Mouse (Mus musculus) right cerebral cortex, postnatal 14 days (tissue): ENCODE measurements around the gene Tgm5.
"Not testable (repeated sequence)": the region's sequence is repeated elsewhere in the genome, so short reads cannot be mapped to it uniquely, and the experiment has no call there.

Source experiments
- DNase-seq: peaks from one replicate; pipeline ENCODE4 v3.0.0; 2022

Gene Tgm5

DNA sequence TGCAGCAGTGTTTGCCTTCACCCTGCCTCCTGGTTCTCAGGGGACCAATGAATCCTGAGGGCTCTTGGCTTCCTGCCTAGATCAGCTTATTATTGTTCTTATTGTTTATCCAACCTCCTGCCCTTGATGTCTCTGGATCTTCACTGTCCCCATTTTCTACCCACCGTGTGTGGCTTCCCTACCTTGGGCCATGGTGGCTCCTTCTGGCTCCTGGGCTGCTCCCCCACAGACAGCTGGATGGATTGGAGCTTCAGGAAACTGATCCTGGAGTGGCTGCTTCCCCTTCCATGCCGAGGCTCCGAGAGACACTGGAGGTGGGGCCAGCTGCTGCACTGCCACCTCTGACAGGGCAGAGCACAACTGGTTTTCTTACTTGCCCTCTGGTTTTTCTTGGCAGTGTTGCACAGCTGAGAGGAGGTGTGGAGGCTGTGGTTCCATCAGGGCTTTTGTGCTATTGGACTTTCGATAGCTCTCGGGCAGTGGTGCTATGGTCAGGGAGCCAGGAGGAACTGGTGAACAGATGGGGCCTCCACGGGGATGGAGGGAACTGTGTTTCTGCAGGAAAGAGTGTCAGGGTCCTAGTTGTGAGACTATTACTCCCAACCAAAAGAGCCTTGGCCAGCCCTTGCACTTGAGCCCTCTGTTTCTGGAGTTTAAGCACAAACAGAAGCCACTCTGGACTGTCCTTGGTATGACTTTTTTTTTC lies at the start of gene Tgm5:
Gene Tgm5 (minus strand): TSS at position 362 of the 706 bp plus-strand sequence.
- no peak for DNase-seq

- DNase-seq: no peak
These were observed 47.2 kb upstream of the Tgm5 start for GRCm38 (mm10) chr2:121132822-121133221.

DNA sequence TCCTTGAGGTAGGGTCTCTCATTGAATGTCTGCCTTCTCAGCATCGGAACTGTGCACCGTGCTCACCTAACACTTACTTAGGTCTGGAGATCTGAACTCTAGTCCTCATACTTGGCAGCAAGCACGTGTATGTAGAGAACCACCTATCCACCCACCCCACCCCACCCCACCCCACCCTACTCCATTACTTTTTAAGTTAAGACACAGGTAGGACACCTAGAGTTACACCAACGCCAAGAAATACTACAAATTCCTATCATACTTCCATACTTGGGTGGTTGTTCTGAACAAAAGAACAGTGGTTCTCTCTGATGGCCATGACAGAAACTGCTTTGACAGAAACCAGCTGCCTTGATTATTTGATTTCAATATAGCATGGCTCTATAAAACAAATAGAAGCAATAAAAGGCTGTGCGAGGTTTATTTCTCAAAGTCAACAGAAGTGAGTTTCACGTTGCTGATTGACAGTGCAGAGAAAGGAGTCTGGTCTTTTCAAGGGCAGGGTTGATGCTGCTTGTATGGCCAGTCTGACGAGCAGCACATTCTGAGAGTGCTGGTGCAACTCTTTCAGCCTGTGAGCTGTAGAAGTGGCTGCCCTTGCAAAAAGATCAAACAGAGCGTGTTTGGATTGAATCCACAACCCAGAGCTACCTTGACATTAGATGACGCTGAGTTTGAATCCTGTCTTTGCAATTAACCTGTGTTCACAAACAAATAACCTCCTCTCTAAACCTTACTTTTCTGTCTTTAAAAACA lies 43.4 kb upstream of the Tgm5 start:
- no peak for DNase-seq

DNA sequence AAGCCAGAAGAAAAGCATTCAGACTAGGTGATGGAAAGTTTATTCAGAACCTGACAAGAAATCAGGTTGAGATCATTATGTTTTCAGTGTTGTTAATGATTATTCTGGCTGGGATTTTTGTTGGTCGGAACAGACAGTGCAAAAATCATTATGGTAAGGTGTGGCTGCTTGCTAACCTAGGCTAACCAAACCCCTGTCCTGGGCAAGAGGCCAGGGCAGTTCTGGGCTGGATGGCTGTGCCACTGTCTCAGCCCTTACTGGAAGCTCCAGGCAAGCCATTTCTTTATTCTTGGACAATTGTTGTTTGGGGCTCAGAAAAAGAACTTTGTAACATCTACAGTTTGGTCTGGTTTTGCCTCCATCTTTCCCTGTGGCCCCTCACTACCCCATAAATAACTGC lies 41.9 kb upstream of the Tgm5 start:
- no peak for DNase-seq

DNA sequence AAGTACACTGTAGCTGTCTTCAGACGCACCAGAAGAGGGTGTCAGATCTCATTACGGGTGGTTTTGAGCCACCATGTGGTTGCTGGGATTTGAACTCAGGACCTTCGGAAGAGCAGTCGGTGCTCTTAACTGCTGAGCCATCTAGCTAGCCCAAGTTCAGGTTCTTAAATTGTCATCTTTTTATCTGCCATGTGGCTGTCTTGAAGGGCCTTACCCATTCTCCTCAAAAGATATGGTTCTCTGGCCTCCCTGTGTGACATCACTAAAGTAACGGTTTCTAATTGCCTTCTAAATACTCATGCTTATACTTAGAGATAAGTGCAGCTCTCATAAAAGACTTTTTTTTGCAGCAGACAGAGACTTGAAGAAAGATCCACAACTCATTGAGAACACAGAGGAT lies 40.7 kb upstream of the Tgm5 start:
- not testable (repeated sequence) for DNase-seq

GRCm38 (mm10) chr2:121119260-121119659 lies 33.6 kb upstream of the Tgm5 start:
- DNase-seq: no peak

DNA sequence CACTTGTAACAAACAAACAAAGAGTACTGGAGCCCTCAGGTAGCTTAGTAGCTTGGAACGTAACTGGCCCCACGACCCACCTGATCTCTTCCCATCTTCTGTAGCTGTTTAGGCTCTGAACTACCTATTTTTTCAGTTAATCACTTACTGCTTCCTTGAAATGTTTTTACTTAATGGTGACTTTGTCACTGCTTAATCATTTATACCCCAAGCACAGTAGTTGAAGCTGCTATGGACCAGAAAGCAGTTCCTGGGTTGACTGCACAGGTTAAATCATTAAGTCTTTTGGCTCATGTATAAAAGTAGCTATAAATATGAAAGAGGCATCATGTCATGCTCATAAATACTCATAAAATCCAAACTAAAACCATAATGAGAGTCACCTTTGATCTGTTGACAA lies 29.8 kb upstream of the Tgm5 start:
- no peak for DNase-seq

- DNase-seq: no peak
These were observed 24.1 kb upstream of the Tgm5 start, which contains the start of gene Tgm7 for GRCm38 (mm10) chr2:121109695-121110094. TSS of gene Tgm7 (minus strand) at chr2:121109795.

DNA sequence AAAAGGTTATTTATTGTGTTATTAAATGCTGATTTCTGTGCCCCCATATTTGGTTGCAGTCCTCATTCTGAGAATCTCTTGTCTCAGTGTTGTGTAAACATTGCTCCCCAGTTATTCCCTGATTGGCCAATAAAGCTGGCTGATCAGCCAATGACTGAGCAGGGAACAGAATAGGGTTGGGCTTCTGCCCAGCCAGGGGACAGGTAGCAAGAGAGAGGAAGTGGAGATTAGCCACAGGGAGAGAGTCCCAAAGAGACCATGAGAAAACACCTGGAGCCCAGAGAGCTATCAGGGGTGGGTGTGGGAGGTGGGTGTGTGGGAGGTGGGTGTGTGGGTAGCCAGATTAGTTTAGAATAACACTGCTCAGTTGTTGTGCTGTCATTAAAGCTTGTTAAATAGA lies 20.3 kb upstream of the Tgm5 start:
- DNase-seq: no peak

DNA sequence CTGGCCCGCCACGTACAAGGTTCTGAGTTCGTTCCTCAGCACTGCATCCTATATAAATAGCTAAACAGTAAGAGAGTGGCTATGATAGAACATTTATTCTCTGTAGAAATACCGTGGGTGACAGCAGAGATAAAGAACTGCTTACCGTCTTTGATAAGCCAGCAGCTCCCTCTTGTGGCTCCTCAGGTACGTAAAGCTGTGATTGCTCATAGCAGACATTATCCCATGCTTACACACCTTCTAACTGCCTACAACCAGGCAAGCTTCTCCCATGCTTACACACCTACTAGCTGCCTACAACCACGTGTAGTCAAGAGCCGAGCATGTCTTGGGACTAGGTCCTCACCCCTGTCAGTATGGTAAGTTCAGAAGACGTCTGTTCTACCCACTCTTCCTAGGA lies 16.4 kb upstream of the Tgm5 start:
- peak; percentile 79 for DNase-seq

GRCm38 (mm10) chr2:121089751-121090150 lies 4.1 kb upstream of the Tgm5 start:
- DNase-seq: no peak

DNA sequence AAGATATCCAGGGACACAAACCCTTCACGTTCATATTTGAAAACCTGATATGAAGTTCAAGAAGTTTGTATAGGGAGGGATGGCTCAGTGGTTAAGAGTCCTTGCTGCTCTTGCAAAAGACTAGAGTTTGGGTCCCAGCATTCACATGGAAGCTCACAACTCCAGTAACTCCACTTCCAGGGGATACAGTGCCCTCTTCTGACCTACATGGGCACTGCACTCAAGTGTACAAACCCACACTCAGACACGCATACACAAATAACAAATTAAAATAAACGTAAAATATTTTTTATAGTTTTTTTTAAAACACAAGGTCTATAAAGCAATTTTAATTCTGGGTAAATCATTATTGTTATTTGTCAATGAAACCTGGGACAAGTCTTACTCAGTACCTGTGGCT lies 2.9 kb upstream of the Tgm5 start:
- no peak for DNase-seq

GRCm38 (mm10) chr2:121082626-121083025 lies 3.0 kb downstream of the Tgm5 start:
- no peak for DNase-seq

DNA sequence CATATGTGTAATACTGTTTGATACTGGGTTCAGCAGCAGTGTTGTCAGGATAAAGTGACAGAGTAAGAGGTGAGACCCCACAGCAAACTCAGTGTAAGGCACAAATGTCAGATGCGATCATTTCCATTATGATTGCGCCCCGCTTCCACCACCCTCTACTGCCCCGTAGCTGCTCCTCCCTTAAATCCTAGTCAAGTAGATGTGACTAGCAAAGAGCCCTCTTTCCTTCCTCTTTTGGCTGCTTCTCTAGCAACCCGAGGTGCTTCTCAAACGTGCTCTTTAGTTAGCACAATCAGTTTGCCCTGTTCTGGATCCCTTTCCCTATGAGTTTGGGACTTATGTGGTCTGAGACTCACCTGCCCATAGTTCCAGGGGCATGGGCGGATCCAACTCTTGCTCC lies 10.9 kb downstream of the Tgm5 start:
- no peak for DNase-seq

- DNase-seq: no peak
These were observed 13.8 kb downstream of the Tgm5 start for GRCm38 (mm10) chr2:121071871-121072270.

DNA sequence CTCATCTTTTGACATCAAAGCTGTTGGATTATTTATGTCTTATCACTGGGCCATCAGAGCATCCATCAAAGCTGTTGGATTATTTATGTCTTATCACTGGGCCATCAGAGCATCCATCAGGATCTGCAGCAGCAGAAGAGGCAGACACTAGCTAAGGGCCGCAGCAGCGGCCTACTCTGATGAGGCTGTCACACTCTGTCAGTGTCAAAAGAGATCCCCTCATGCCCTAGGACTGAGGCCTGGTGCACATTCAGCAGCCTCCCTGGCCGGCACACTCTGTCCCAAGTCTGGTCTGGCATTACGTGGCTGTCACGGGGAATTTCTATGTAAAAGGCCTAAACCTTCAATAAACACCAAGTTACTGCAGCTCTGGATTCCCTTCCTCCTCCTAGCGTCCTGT lies 16.1 kb downstream of the Tgm5 start:
- DNase-seq: no peak

DNA sequence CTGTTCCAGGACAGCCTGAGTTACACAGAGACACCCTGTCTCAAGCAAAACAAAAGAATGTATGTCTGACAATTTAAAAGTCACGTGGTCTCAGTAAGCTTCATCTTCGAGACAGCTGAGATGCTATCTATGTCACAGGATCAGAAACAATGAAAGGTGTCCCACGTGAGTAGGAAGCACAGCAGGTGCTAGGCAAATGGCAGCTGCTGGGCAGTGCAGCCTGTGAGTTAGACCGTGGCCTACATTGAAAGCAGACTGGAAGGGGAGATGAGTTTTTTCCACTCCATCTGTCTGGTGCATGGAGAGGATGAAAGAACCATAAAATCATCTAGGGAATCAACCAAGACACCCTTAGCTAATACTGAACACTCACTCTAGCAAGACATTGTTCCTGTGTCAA lies 18.5 kb downstream of the Tgm5 start:
- DNase-seq: no peak

DNA sequence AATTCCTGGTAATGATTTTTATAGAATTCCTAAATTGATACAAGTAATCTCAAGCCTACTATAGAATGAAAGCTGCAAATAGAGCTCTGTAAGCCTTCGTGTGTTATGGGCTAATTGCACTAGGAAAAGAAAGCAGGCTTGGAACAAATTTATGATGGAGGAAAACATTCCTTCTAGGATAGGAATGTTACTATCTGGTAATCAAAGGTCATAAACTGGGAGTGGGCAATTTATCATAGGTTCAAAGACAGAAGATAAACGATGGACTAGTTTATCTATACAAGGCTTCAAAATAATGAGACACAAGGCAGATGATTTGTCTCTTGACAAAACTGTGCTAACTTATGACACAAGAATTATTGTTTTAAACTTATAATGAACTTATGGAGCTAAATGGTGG lies 24.3 kb downstream of the Tgm5 start:
- no peak for DNase-seq

DNA sequence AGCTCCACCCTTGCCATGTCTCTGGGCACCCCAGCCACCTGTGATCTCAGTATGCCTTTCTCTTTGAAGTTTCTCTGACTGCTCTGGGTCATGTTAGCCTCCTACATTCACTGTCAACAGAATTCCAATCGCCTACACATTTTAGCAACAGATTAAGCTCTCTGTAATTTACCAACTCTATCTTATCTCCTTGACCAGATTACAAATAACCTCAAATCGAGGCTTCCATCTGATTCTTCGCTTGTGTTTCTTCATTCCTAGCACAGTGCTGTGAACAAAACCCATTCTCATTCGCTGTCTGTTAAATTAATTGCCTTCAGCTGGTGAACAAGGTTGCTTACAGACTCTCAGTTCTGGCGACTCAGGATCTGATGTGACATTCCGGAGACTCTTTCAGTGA lies 27.6 kb downstream of the Tgm5 start:
- no peak for DNase-seq

DNA sequence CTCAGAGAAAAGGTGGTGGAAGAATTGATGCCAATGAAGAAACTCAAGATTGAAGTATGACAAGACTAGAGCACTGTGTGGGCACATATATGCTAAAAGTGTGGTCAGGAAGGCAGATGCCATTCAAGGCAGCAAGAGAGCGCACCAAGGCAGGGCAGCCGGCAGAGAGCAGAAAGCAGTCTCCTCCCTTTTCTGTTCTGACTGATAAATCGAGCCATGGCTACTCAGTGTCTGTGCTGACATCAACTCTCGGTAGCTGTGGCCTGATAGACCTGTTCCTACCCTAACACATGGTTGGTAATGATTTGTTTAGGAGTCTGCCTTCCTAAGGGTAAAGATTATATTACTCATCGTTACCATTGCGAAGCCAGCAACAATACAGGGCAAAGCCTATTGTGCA lies 29.7 kb downstream of the Tgm5 start:
- no peak for DNase-seq

GRCm38 (mm10) chr2:121054060-121054459 lies 31.6 kb downstream of the Tgm5 start:
- DNase-seq: no peak

- DNase-seq: no peak
These were observed 33.5 kb downstream of the Tgm5 start for GRCm38 (mm10) chr2:121052176-121052575.

DNA sequence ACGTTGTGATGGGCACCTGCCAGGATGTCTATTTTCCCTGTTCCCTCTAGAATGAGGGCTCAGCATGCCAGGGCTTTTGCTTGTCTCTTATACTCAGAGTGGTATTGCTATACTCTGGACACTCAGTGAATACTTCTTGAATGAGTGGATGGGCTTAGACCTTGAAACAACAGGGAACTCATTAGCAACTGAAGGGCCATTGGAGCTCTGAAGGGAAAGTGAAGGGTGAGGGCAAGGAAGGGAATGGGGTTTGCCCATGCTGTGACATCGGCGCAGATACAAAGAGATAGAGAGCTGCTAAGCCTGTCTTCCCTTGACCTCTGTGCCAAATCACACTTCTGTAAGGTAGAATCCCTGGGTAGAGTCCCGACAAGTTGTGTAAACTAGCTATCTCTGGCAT lies 40.0 kb downstream of the Tgm5 start:
- no peak for DNase-seq

- peak; percentile 20 for DNase-seq
These were observed 44.5 kb downstream of the Tgm5 start for GRCm38 (mm10) chr2:121041098-121041497.

DNA sequence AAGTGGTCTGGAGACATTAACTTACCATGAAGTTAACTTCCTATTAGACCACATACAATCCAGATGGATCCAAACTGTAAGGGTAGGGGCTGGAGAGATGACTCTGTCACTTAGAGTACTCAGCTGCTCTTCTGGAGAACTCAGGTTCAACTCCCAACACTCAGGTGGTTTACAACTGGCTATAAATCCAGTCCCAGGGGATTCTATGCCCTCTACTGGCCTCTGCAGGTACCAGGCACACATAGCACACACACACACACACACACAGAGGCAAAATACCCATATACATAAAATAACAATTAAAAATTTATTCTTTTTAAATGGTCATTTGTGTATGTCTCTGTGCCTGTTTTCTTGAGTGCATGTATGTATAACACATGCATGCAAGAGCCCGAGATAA lies 46.3 kb downstream of the Tgm5 start:
- no peak for DNase-seq
